In the genomic region with DNA sequence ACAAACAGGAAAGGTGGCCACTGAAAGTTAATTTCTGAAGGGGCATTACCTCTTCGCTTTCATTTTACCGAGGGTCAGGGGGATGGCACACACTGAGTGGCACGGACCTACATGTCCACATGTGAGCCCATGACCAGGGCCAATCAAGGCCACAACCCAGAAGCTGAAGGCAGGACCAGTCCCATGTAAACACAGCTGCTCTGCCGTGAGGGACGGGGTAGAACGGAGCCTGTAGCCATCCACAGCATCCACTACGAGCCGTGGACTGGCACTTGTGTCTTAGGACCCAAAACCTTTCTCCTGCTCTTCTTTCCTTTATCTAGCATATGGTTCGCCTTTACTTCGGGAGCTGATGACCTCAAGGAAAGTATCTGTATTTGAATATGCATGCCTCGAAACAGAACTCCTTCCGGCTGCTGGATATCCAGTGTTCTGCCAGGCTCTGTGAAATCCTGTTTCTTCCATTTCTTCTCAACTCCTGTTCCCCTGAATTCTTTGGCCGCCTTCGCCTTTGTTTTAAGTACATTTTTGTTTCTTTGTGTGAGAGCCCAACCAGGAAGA, we compare ENCODE assay signal across 7 mouse cellular contexts.
A peak's percentile ranks its signal among the peaks of the same experiment; 100 is the strongest.
DNase-seq lines count a peak whose midpoint lies in the region; ATAC-seq and TF ChIP-seq lines count a peak whose summit lies in the region.

No protein-coding gene starts in this region.

- no peak for DNase-seq in liver, postnatal 0 days
- no peak for DNase-seq in spleen, adult 18-20 months
- no peak for DNase-seq in adrenal gland, adult 18-20 months (ENCODE audit: low spot score in 2 of 2)
- no peak for DNase-seq in thymus, adult 18-20 months

- peak overlapping the region; percentile 28 for H3K4me2 ChIP-seq in heart, embryonic 16.5 days (ENCODE audit: low read depth, low read length)
- H3K4me2 ChIP-seq in liver, postnatal 0 days (ENCODE audit: low read depth, low read length): peak overlapping the region; percentile 60

- H3K9ac ChIP-seq in heart, embryonic 16.5 days (ENCODE audit: low read length): 0 out of 2 replicates have a peak overlapping the region, but pooled peaks have one; percentile 1
- H3K9ac ChIP-seq in liver, postnatal 0 days (replicated peaks): peak overlapping the region; percentile 39; the same call in 1 of the 2 replicates

- no peak for ATAC-seq in megakaryocyte, adult 5-6 weeks (ENCODE audit: poor library complexity, severe bottlenecking)
- ATAC-seq in heart, embryonic 16.5 days (replicated peaks; ENCODE audit: extremely low read depth, insufficient read depth, low FRiP score): no peak
- ATAC-seq in liver, postnatal 0 days: no peak

- no peak for TF ChIP-seq CTCF in liver, postnatal 0 days (IDR thresholded peaks at IDR 0.05; ENCODE audit: low read depth)

- H3K27me3 ChIP-seq in megakaryocyte, embryonic 14.5 days (replicated peaks): no peaks in the 10 kb centered on the region
- no peaks in the 10 kb centered on the region for H3K27me3 ChIP-seq in heart, embryonic 16.5 days (ENCODE audit: control insufficient read depth, insufficient read depth, low read length)
- H3K27me3 ChIP-seq in liver, postnatal 0 days (ENCODE audit: insufficient read depth, low read length): no peaks in the 10 kb centered on the region

- peak overlapping the region; percentile 15 for H3K4me3 ChIP-seq in megakaryocyte, embryonic 14.5 days (replicated peaks)
- H3K4me3 ChIP-seq in heart, embryonic 16.5 days (ENCODE audit: low read length): no peak overlapping the region
- H3K4me3 ChIP-seq in liver, postnatal 0 days (ENCODE audit: low read depth, low read length): no peak overlapping the region

- peaks cover 13% of the 10 kb centered on the region for H3K4me1 ChIP-seq in megakaryocyte, embryonic 14.5 days
- peaks cover 23% of the 10 kb centered on the region for H3K4me1 ChIP-seq in heart, embryonic 16.5 days (ENCODE audit: control insufficient read depth, insufficient read depth, low read length)
- H3K4me1 ChIP-seq in liver, postnatal 0 days (ENCODE audit: insufficient read depth): peaks cover 21% of the 10 kb centered on the region

- no peak for TF ChIP-seq EP300 in liver, postnatal 0 days (IDR thresholded peaks at IDR 0.05; ENCODE audit: low read depth)

- 60% methylated on average over 14 of the region's 14 CpGs for WGBS in heart, embryonic 16.5 days
- 71% methylated on average over 14 of the region's 14 CpGs for WGBS in liver, postnatal 0 days (ENCODE audit: insufficient replicate concordance)

- H3K36me3 ChIP-seq in megakaryocyte, embryonic 14.5 days (replicated peaks; ENCODE audit: low read length): no peaks in the 10 kb centered on the region
- H3K36me3 ChIP-seq in heart, embryonic 16.5 days (ENCODE audit: control insufficient read depth, insufficient read depth): no peaks in the 10 kb centered on the region
- H3K36me3 ChIP-seq in liver, postnatal 0 days (replicated peaks; ENCODE audit: insufficient read depth, low read length): no peaks in the 10 kb centered on the region

- H3K9me3 ChIP-seq in megakaryocyte, embryonic 14.5 days: no peaks in the 10 kb centered on the region
- H3K9me3 ChIP-seq in heart, embryonic 16.5 days (replicated peaks; ENCODE audit: control insufficient read depth, low read length): no peaks in the 10 kb centered on the region
- no peaks in the 10 kb centered on the region for H3K9me3 ChIP-seq in liver, postnatal 0 days (ENCODE audit: low read length)

- peak overlapping the region; percentile 81 for H3K27ac ChIP-seq in heart, embryonic 16.5 days (ENCODE audit: low read length)
- peak overlapping the region; percentile 64 for H3K27ac ChIP-seq in liver, postnatal 0 days (ENCODE audit: low read depth)
